Mouse (Mus musculus): ENCODE results near the gene Ngdn. TPM values are rescaled to one million over a fixed set of nuclear protein-coding genes. Genes with fewer than 3 reads are reported as not detected.

Ngdn gene
- polyA plus RNA-seq, 1 experiment from 2014 or later: 83.9 TPM

GRCm38 (mm10) chr14:55065391-55065790 is 50.1 kb downstream of the Ngdn start:
- no peak for DNase-seq (ENCODE audit: low spot score)
- ATAC-seq (ENCODE audit: insufficient read depth, low FRiP score, low TSS enrichment): no peak
- peaks cover 14% of the 10 kb centered on the region for H3K4me1 ChIP-seq (ENCODE audit: control insufficient read depth, insufficient read depth, low read length)
- WGBS: 84% methylated on average over 13 of the region's 13 CpGs
- H3K27me3 ChIP-seq (ENCODE audit: control insufficient read depth, insufficient read depth, low read length): no peaks in the 10 kb centered on the region; the same call in 1 of the 2 replicates
- H3K9ac ChIP-seq (ENCODE audit: low read length): no peak overlapping the region
- peaks cover 4% of the 10 kb centered on the region for H3K36me3 ChIP-seq (ENCODE audit: control insufficient read depth, insufficient read depth, low read length)
- no peaks in the 10 kb centered on the region for H3K9me3 ChIP-seq (ENCODE audit: control insufficient read depth, low read length)
- no peak overlapping the region for H3K27ac ChIP-seq (ENCODE audit: low read depth, low read length)
- H3K4me2 ChIP-seq (ENCODE audit: low read depth): no peak overlapping the region
- H3K4me3 ChIP-seq (ENCODE audit: low read depth, low read length): no peak overlapping the region

- DNase-seq (ENCODE audit: low spot score): no peak
- no peak overlapping the region for H3K27ac ChIP-seq (ENCODE audit: low read depth, low read length)
- no peak for ATAC-seq (ENCODE audit: insufficient read depth, low FRiP score, low TSS enrichment)
- peaks cover 4% of the 10 kb centered on the region for H3K36me3 ChIP-seq (ENCODE audit: control insufficient read depth, insufficient read depth, low read length)
- no peaks in the 10 kb centered on the region for H3K9me3 ChIP-seq (ENCODE audit: control insufficient read depth, low read length)
- no peaks in the 10 kb centered on the region; the same call in 1 of the 2 replicates for H3K27me3 ChIP-seq (ENCODE audit: control insufficient read depth, insufficient read depth, low read length)
- no peak overlapping the region for H3K4me3 ChIP-seq (ENCODE audit: low read depth, low read length)
- no peak overlapping the region for H3K4me2 ChIP-seq (ENCODE audit: low read depth)
- H3K9ac ChIP-seq (ENCODE audit: low read length): no peak overlapping the region
- peaks cover 14% of the 10 kb centered on the region for H3K4me1 ChIP-seq (ENCODE audit: control insufficient read depth, insufficient read depth, low read length)
- WGBS: 93% methylated on average over 8 of the region's 8 CpGs
Observed at GRCm38 (mm10) chr14:55066042-55066441, 50.8 kb downstream of the Ngdn start.

- Histone ChIP-seq H3K4me1 (ENCODE audit: control insufficient read depth, insufficient read depth, low read length) (no peaks in the 10 kb centered on the region), H3K27ac (ENCODE audit: low read depth, low read length) (no peak overlapping the region), H3K9me3 (ENCODE audit: control insufficient read depth, low read length) (no peaks in the 10 kb centered on the region), H3K9ac (ENCODE audit: low read length) (no peak overlapping the region), H3K4me2 (ENCODE audit: low read depth) (no peak overlapping the region), H3K4me3 (ENCODE audit: low read depth, low read length) (no peak overlapping the region), H3K27me3 (ENCODE audit: control insufficient read depth, insufficient read depth, low read length) (no peaks in the 10 kb centered on the region), H3K36me3 (ENCODE audit: control insufficient read depth, insufficient read depth, low read length) (peaks cover 4% of the 10 kb centered on the region)
- ATAC-seq (ENCODE audit: insufficient read depth, low FRiP score, low TSS enrichment): no peak
- 19% methylated on average over 19 of the region's 19 CpGs for WGBS
- DNase-seq (ENCODE audit: low spot score): no peak
Observed at GRCm38 (mm10) chr14:55071756-55072155, 56.5 kb downstream of the Ngdn start.

MicroRNAs encoded within 50 kb of the gene (microRNA counts, 519-probe panel; counts per million panel counts)
- 171 counts per million, percentile 57 among the panel's probes with 10 or more counts for microRNA mmu-miR-208b

Small RNA genes within 50 kb of the gene (microRNA-seq; reads per million reads assigned to microRNA genes)
- gene Mir208b: 144 reads per million, percentile 55 among the genes with 10 or more reads in this experiment

Other genes starting within 250 kb of the Ngdn start
- 3.2 and 3.4 TPM in 2 replicates for gene Slc7a8, start 233.5 kb upstream of the Ngdn start, polyA plus RNA-seq (2014; fragmentation: Nextera tagmentation; extraction: Ambion mirVana)
- gene Rnf212b, start 201.3 kb upstream of the Ngdn start, polyA plus RNA-seq (2014; fragmentation: Nextera tagmentation; extraction: Ambion mirVana): not detected in 2 replicates
- 19.3 and 21.9 TPM in 2 replicates for gene Homez, start 144.5 kb upstream of the Ngdn start, polyA plus RNA-seq (2014; fragmentation: Nextera tagmentation; extraction: Ambion mirVana)
- 1.3 and 1.5 TPM in 2 replicates for gene Ppp1r3e, start 137.9 kb upstream of the Ngdn start, polyA plus RNA-seq (2014; fragmentation: Nextera tagmentation; extraction: Ambion mirVana)
- 2.9 and 3.7 TPM in 2 replicates for gene Bcl2l2, start 132.1 kb upstream of the Ngdn start, polyA plus RNA-seq (2014; fragmentation: Nextera tagmentation; extraction: Ambion mirVana)
- gene Gm20521, start 132.0 kb upstream of the Ngdn start, polyA plus RNA-seq (2014; fragmentation: Nextera tagmentation; extraction: Ambion mirVana): 0.20 TPM in 1 of 2 replicates, not detected in the other
- 171 and 179 TPM in 2 replicates for gene Pabpn1, start 123.0 kb upstream of the Ngdn start, polyA plus RNA-seq (2014; fragmentation: Nextera tagmentation; extraction: Ambion mirVana)
- 45.8 and 47.2 TPM in 2 replicates for gene Slc22a17, start 102.3 kb upstream of the Ngdn start, polyA plus RNA-seq (2014; fragmentation: Nextera tagmentation; extraction: Ambion mirVana)
- 29.1 and 31.1 TPM in 2 replicates for gene Efs, start 89.3 kb upstream of the Ngdn start, polyA plus RNA-seq (2014; fragmentation: Nextera tagmentation; extraction: Ambion mirVana)
- gene Il25, start 82.8 kb upstream of the Ngdn start, polyA plus RNA-seq (2014; fragmentation: Nextera tagmentation; extraction: Ambion mirVana): not detected in 2 replicates
- 3.3 and 4.5 TPM in 2 replicates for gene Cmtm5, start 79.2 kb upstream of the Ngdn start, polyA plus RNA-seq (2014; fragmentation: Nextera tagmentation; extraction: Ambion mirVana)
- gene Myh6, start 48.5 kb upstream of the Ngdn start, polyA plus RNA-seq (2014; fragmentation: Nextera tagmentation; extraction: Ambion mirVana): 3.2 and 4.7 TPM in 2 replicates
- gene Gm17428, start 38.5 kb upstream of the Ngdn start, polyA plus RNA-seq (2014; fragmentation: Nextera tagmentation; extraction: Ambion mirVana): not detected in 2 replicates
- 15.1 and 15.6 TPM in 2 replicates for gene Myh7, start 20.8 kb upstream of the Ngdn start, polyA plus RNA-seq (2014; fragmentation: Nextera tagmentation; extraction: Ambion mirVana)
- 16.6 and 17.6 TPM in 2 replicates for gene Zfhx2, start 76.9 kb downstream of the Ngdn start, polyA plus RNA-seq (2014; fragmentation: Nextera tagmentation; extraction: Ambion mirVana)
- 22.4 and 23.7 TPM in 2 replicates for gene Thtpa, start 79.3 kb downstream of the Ngdn start, polyA plus RNA-seq (2014; fragmentation: Nextera tagmentation; extraction: Ambion mirVana)
- 6.8 and 7.3 TPM in 2 replicates for gene Ap1g2, start 91.1 kb downstream of the Ngdn start, polyA plus RNA-seq (2014; fragmentation: Nextera tagmentation; extraction: Ambion mirVana)
- gene Jph4, start 101.5 kb downstream of the Ngdn start, polyA plus RNA-seq (2014; fragmentation: Nextera tagmentation; extraction: Ambion mirVana): 3.8 and 4.4 TPM in 2 replicates
- gene Dhrs2, start 206.6 kb downstream of the Ngdn start, polyA plus RNA-seq (2014; fragmentation: Nextera tagmentation; extraction: Ambion mirVana): not detected in 2 replicates

Data from neural tube, embryonic 11.5 days (tissue).